Mouse (Mus musculus) hindbrain, embryonic 13.5 days (tissue): ENCODE data around the gene Entr1. TPM values are rescaled to one million over a fixed set of nuclear protein-coding genes. Genes with fewer than 3 reads are reported as not detected.
A peak's percentile ranks its signal among the peaks of the same experiment; 100 is the strongest.

ENCODE experiments used
- ATAC-seq: fragments of 200-750 bp; cut with Nextera tagmentation; 2 replicates; pipeline ENCODE4 v1.8.0; 2017; ENCODE audit warnings: moderate TSS enrichment; ENCODE audit not compliant: low FRiP score
- H3K27ac ChIP-seq: fragments of 300-500 bp; sonication (generic); 2 replicates; pipeline ENCODE4 v1.5.1; 2015; ENCODE audit warnings: inconsistent platforms, mild to moderate bottlenecking, moderate library complexity
- H3K27me3 ChIP-seq: fragments of 300-500 bp; sonication (generic); 2 replicates; pipeline ENCODE4 v1.6.1; 2015; ENCODE audit warnings: mild to moderate bottlenecking, inconsistent platforms
- H3K36me3 ChIP-seq: fragments of 300-500 bp; sonication (generic); 2 replicates; pipeline ENCODE4 v1.6.1; 2015; ENCODE audit warnings: mild to moderate bottlenecking, inconsistent platforms
- H3K4me1 ChIP-seq: fragments of 300-500 bp; sonication (generic); replicated peaks from 2 replicates; pipeline ENCODE4 v1.6.1; 2015; ENCODE audit warnings: inconsistent platforms
- H3K4me2 ChIP-seq: fragments of 300-500 bp; sonication (generic); 2 replicates; pipeline ENCODE4 v1.6.1; 2015; ENCODE audit warnings: inconsistent platforms, mild to moderate bottlenecking, moderate library complexity
- H3K4me3 ChIP-seq: fragments of 300-500 bp; sonication (generic); 2 replicates; pipeline ENCODE4 v1.5.1; 2015; ENCODE audit warnings: mild to moderate bottlenecking, inconsistent platforms
- H3K9ac ChIP-seq: fragments of 300-500 bp; sonication (generic); 2 replicates; pipeline ENCODE4 v1.6.1; 2015; ENCODE audit warnings: mild to moderate bottlenecking, inconsistent platforms
- H3K9me3 ChIP-seq: fragments of 300-500 bp; sonication (generic); 2 replicates; pipeline ENCODE4 v1.6.1; 2016; ENCODE audit warnings: inconsistent platforms
- WGBS: fragments of 180-500 bp; shearing (Covaris S2); methylation state at CpG from one replicate; pipeline ENCODE4 v1.1.7; 2015; 5-methylcytosine and 5-hydroxymethylcytosine counted together
- polyA plus RNA-seq: library from polyadenylated mRNA; unstranded; fragments of >200 nt; fragmentation: Nextera tagmentation; extraction: Ambion mirVana; gene quantifications from 2 replicates; pipeline ENCODE4 v1.2.1, GENCODE M21; 2015

Entr1 gene
- polyA plus RNA-seq, 1 experiment from 2014 or later, result 162 TPM

GRCm38 (mm10) chr2:26356231-26356630 lies 32.9 kb downstream of the Entr1 start:
- Histone ChIP-seq H3K27ac (no peak overlapping the region), H3K4me3 (no peak overlapping the region), H3K36me3 (0 out of 2 replicates have a peak, but pooled peaks cover 4% of the 10 kb centered on the region), H3K9me3 (no peaks in the 10 kb centered on the region), H3K27me3 (no peaks in the 10 kb centered on the region), H3K4me1 (peaks cover 25% of the 10 kb centered on the region), H3K4me2 (no peak overlapping the region), H3K9ac (no peak overlapping the region; the same call in 1 of the 2 replicates)
- ATAC-seq, result no peak
- WGBS, result 86% methylated on average over 4 of the region's 4 CpGs

- no peak overlapping the region for H3K4me3 ChIP-seq
- no peak overlapping the region for H3K4me2 ChIP-seq
- no peak for ATAC-seq
- no peak overlapping the region for H3K27ac ChIP-seq
- 92% methylated on average over 4 of the region's 4 CpGs for WGBS
- H3K9ac ChIP-seq, result no peak overlapping the region
- H3K27me3 ChIP-seq, result no peaks in the 10 kb centered on the region
- H3K9me3 ChIP-seq, result no peaks in the 10 kb centered on the region
- H3K36me3 ChIP-seq, result peaks cover 15% of the 10 kb centered on the region
- peaks cover 38% of the 10 kb centered on the region for H3K4me1 ChIP-seq
Measured at GRCm38 (mm10) chr2:26354401-26354800, 34.7 kb downstream of the Entr1 start.

- Histone ChIP-seq H3K27me3 (no peaks in the 10 kb centered on the region), H3K36me3 (peaks cover 26% of the 10 kb centered on the region), H3K4me1 (peaks cover 38% of the 10 kb centered on the region), H3K9me3 (no peaks in the 10 kb centered on the region), H3K4me3 (peak overlapping the region; percentile 64), H3K9ac (peak overlapping the region; percentile 86), H3K27ac (no peak overlapping the region), H3K4me2 (peak overlapping the region; percentile 79)
- ATAC-seq, result no peak
- WGBS, result 89% methylated on average over 11 of the region's 11 CpGs
Measured at GRCm38 (mm10) chr2:26353066-26353980, 35.8 kb downstream of the Entr1 start.

- Histone ChIP-seq H3K9me3 (no peaks in the 10 kb centered on the region), H3K4me2 (peak overlapping the region; percentile 79), H3K4me3 (peak overlapping the region; percentile 64), H3K27ac (peak overlapping the region; percentile 90), H3K9ac (peak overlapping the region; percentile 86), H3K27me3 (no peaks in the 10 kb centered on the region), H3K4me1 (peaks cover 35% of the 10 kb centered on the region), H3K36me3 (peaks cover 35% of the 10 kb centered on the region)
- peak; percentile 54 for ATAC-seq
- WGBS, result 3% methylated on average over 36 of the region's 36 CpGs
Measured at GRCm38 (mm10) chr2:26352291-26352910, 36.7 kb downstream of the Entr1 start.

GRCm38 (mm10) chr2:26351358-26352290 lies 37.5 kb downstream of the Entr1 start, which contains the start of gene Dnlz:
Gene Dnlz, minus strand, starts transcription at chr2:26352110.
- H3K27ac ChIP-seq, result peak within 1 kb of the TSS; percentile 90
- H3K27me3 ChIP-seq, result no peaks in the 10 kb centered on the region
- 1% methylated on average over 62 of the region's 62 CpGs for WGBS
- H3K36me3 ChIP-seq, result peaks cover 39% of the 10 kb centered on the region
- peak; percentile 86 for ATAC-seq
- H3K4me1 ChIP-seq, result peaks cover 34% of the 10 kb centered on the region
- H3K9ac ChIP-seq, result peak within 1 kb of the TSS; percentile 86
- H3K4me3 ChIP-seq, result peak within 1 kb of the TSS; percentile 64
- no peaks in the 10 kb centered on the region for H3K9me3 ChIP-seq
- H3K4me2 ChIP-seq, result peak within 1 kb of the TSS; percentile 79

- Histone ChIP-seq H3K4me1 (peaks cover 23% of the 10 kb centered on the region), H3K4me3 (no peak overlapping the region), H3K27ac (peak overlapping the region; percentile 46), H3K36me3 (peaks cover 73% of the 10 kb centered on the region), H3K9ac (no peak overlapping the region), H3K27me3 (no peaks in the 10 kb centered on the region), H3K9me3 (no peaks in the 10 kb centered on the region), H3K4me2 (no peak overlapping the region)
- ATAC-seq, result no peak
- whole genome bisulfite sequencing, result 75% methylated on average over 6 of the region's 6 CpGs
Measured at GRCm38 (mm10) chr2:26348241-26348640, 40.9 kb downstream of the Entr1 start.

GRCm38 (mm10) chr2:26342609-26343490 lies 46.3 kb downstream of the Entr1 start:
- peak overlapping the region; percentile 48; the same call in 1 of the 2 replicates for H3K27ac ChIP-seq
- no peaks in the 10 kb centered on the region for H3K27me3 ChIP-seq
- no peak overlapping the region for H3K9ac ChIP-seq
- peaks cover 96% of the 10 kb centered on the region for H3K36me3 ChIP-seq
- H3K4me2 ChIP-seq, result no peak overlapping the region
- no peaks in the 10 kb centered on the region for H3K9me3 ChIP-seq
- 74% methylated on average over 11 of the region's 11 CpGs for WGBS
- H3K4me3 ChIP-seq, result no peak overlapping the region
- no peaks in the 10 kb centered on the region for H3K4me1 ChIP-seq
- ATAC-seq, result no peak

- Histone ChIP-seq H3K4me1 (no peaks in the 10 kb centered on the region), H3K4me2 (no peak overlapping the region), H3K27ac (peak overlapping the region; percentile 48; the same call in 1 of the 2 replicates), H3K4me3 (no peak overlapping the region), H3K9me3 (no peaks in the 10 kb centered on the region), H3K27me3 (no peaks in the 10 kb centered on the region), H3K36me3 (peaks cover 88% of the 10 kb centered on the region), H3K9ac (no peak overlapping the region)
- ATAC-seq, result no peak
- WGBS, result 81% methylated on average over 10 of the region's 10 CpGs
Measured at GRCm38 (mm10) chr2:26342044-26342443, 47.1 kb downstream of the Entr1 start.

GRCm38 (mm10) chr2:26341510-26341981 lies 47.6 kb downstream of the Entr1 start:
- H3K27ac ChIP-seq, result peak overlapping the region; percentile 48; the same call in 1 of the 2 replicates
- no peak overlapping the region for H3K4me3 ChIP-seq
- WGBS, result 83% methylated on average over 2 of the region's 2 CpGs
- no peaks in the 10 kb centered on the region for H3K27me3 ChIP-seq
- ATAC-seq, result no peak
- H3K36me3 ChIP-seq, result peaks cover 83% of the 10 kb centered on the region
- H3K9ac ChIP-seq, result no peak overlapping the region; the same call in 1 of the 2 replicates
- H3K4me1 ChIP-seq, result no peaks in the 10 kb centered on the region
- H3K9me3 ChIP-seq, result no peaks in the 10 kb centered on the region
- no peak overlapping the region for H3K4me2 ChIP-seq

- H3K4me3 ChIP-seq, result no peak overlapping the region
- H3K4me1 ChIP-seq, result no peaks in the 10 kb centered on the region
- peaks cover 59% of the 10 kb centered on the region for H3K36me3 ChIP-seq
- no peak overlapping the region for H3K9ac ChIP-seq
- no peak for ATAC-seq
- no peak overlapping the region for H3K27ac ChIP-seq
- no peak overlapping the region for H3K4me2 ChIP-seq
- WGBS, result 85% methylated on average over 5 of the region's 5 CpGs
- H3K9me3 ChIP-seq, result no peaks in the 10 kb centered on the region
- H3K27me3 ChIP-seq, result no peaks in the 10 kb centered on the region
Measured at GRCm38 (mm10) chr2:26339204-26339551, 49.9 kb downstream of the Entr1 start.
